Mouse (Mus musculus) megakaryocyte-erythroid progenitor cell, adult 5 weeks (primary cell): ENCODE results near the gene Fst. TPM values are rescaled to one million over a fixed set of nuclear protein-coding genes. Genes with fewer than 3 reads are reported as not detected.

Experiments
- polyA plus RNA-seq: library from polyadenylated mRNA; stranded (reverse); fragments of >175 nt; gene quantifications from 2 replicates; pipeline ENCODE4 v1.2.3, GENCODE M21; 2012

Fst gene
- polyA plus RNA-seq, result 0.11 TPM in 1 of 2 replicates, not detected in the other

GRCm38 (mm10) chr13:114458886-114459700, at the start of gene Fst:
Fst (minus strand) TSS chr13:114458951.

Other genes starting within 250 kb of the Fst start
- 6.2 and 7.0 TPM in 2 replicates for gene Ndufs4, start 70.7 kb downstream of the Fst start, polyA plus RNA-seq